Mouse (Mus musculus): Measurements from ENCODE around the gene Topbp1.

The Topbp1 gene

GRCm38 (mm10) chr9:103304927-103305326, at the start of gene Topbp1, which contains the start of gene 1300017J02Rik:
Gene Topbp1, plus strand, starts transcription at chr9:103305215.
Gene 1300017J02Rik, minus strand, starts transcription at chr9:103305082.
- in situ Hi-C loops (cut with MboI; ENCODE audit: unreplicated experiment in 2 of 2), result loop anchor here (5.0 to 25.0 kb wide), 7 partner anchors 78 to 690 kb away; no protein-coding TSS in a partner anchor

DNA sequence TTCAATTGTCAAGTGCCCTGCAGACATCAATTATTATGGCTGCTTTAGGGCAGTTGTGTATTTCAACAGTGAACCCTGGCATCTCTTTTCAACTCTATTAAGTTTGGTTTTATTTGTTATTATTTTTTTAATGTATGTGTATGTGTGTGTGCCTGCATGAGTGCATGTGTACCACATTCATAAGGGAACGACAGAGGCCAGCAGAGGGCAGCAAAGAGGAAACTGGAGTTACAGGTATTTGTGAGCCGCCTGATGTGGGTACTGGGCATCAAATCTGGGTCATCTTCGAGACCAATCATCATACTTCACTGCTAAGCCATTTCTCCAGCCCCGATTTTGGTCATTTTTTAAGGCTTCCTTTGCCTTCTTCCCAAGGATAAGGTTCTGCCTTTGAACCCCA, 39.2 kb upstream of the Topbp1 start:
- in situ Hi-C loops (cut with MboI; ENCODE audit: unreplicated experiment in 2 of 2), result no loop called here

DNA sequence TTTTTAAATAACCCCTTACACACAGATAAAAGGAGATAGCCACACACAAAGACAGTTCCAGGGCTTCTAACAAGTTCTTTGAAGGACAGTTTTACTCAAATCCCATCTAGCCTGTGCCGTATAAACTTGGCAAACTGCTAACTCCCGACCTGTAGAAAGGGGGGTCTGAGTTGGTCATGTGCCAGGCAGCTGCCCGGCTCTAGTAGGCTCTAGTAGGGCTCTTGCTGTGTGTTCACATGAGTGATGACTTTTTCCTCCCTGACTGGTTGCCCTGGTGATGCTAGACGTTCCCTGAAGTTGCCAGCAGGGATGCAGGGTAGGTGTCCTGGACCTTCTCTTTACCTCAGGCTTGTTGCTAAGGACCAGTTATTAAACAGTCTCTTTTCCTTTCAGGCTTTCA, 33.9 kb upstream of the Topbp1 start:
- in situ Hi-C loops (cut with MboI; ENCODE audit: unreplicated experiment in 2 of 2), result no loop called here

GRCm38 (mm10) chr9:103274819-103275218, 30.2 kb upstream of the Topbp1 start:
- in situ Hi-C loops (cut with MboI; ENCODE audit: unreplicated experiment in 2 of 2), result loop anchor here in 1 of 2 experiments (25.0 kb wide), 1 partner anchor 388 kb away; no protein-coding TSS in a partner anchor

GRCm38 (mm10) chr9:103275676-103276075, 29.3 kb upstream of the Topbp1 start:
- in situ Hi-C loops (cut with MboI; ENCODE audit: unreplicated experiment in 2 of 2), result loop anchor here in 1 of 2 experiments (25.0 kb wide), 1 partner anchor 388 kb away; no protein-coding TSS in a partner anchor

- in situ Hi-C loops (cut with MboI; ENCODE audit: unreplicated experiment in 2 of 2), result loop anchor here in 1 of 2 experiments (25.0 kb wide), 1 partner anchor 390 kb away; no protein-coding TSS in a partner anchor
Measured at GRCm38 (mm10) chr9:103276876-103277275, 28.1 kb upstream of the Topbp1 start.

- in situ Hi-C loops (cut with MboI; ENCODE audit: unreplicated experiment in 2 of 2), result loop anchor here in 1 of 2 experiments (10.0 to 25.0 kb wide), 2 partner anchors 52 to 399 kb away; partner anchors contain the start of genes Gm20425 and Trf
Measured at GRCm38 (mm10) chr9:103286396-103286795, 18.6 kb upstream of the Topbp1 start.

DNA sequence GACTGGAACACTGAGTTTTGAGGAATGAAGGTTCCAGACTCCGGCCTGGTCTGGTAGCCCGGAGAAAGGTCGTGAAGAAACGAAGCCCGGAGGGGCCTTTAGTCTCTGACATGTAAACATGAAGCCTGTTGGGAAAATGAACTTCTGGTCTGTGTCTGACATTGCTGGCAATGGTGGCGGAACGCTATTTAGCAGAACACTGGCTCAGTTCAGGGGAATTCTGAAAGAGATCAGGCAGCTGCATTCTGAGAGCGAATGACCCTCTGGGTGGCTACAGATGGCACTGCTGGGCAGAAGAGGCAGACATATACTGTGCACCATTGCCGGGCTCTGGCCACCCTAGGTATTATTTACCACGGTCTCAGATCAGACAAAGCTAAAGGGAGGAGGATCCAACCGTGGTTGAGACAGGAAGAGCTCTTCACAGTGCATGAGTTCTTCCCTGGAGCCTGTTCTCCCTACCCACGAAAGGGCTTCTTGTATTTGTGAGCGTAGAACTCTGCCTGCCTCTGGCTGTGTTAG, 18.1 kb upstream of the Topbp1 start:
- in situ Hi-C loops (cut with MboI; ENCODE audit: unreplicated experiment in 2 of 2), result loop anchor here in 1 of 2 experiments (10.0 to 25.0 kb wide), 2 partner anchors 52 to 400 kb away; partner anchors contain the start of genes Gm20425 and Trf

DNA sequence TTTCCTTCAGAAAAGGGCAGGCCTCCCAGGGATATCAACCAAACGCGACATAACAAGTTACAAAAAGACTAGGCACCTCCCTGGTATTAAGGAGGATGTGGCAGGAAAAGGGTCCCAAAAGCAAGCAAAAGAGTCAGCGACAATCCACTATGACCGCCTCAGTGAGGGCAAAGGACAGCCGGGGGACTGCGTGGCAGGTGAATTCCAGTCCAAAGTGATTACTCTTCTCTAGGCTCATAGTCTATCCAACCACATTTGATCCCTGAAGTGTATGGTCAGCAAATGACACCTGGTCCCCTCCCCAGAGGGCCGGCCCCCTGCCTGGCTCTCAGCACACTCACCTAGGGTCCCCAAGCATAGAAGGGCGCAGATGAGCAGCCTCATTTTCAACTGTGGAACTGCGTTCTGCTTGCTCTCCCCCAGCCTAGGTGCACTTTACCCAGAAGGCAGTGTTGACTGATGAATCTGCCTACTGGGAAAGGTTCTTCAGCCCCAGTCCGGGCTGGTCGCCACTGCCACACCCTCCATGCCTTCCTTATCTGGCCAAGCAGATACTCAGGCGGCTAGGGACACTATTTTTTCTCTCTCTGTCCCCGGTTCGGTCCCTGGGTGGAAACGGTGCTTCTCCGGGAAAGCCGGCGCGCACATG, 17.1 kb upstream of the Topbp1 start:
- in situ Hi-C loops (cut with MboI; ENCODE audit: unreplicated experiment in 2 of 2), result loop anchor here in 1 of 2 experiments (10.0 to 25.0 kb wide), 2 partner anchors 53 to 401 kb away; partner anchors contain the start of genes Gm20425 and Trf

DNA sequence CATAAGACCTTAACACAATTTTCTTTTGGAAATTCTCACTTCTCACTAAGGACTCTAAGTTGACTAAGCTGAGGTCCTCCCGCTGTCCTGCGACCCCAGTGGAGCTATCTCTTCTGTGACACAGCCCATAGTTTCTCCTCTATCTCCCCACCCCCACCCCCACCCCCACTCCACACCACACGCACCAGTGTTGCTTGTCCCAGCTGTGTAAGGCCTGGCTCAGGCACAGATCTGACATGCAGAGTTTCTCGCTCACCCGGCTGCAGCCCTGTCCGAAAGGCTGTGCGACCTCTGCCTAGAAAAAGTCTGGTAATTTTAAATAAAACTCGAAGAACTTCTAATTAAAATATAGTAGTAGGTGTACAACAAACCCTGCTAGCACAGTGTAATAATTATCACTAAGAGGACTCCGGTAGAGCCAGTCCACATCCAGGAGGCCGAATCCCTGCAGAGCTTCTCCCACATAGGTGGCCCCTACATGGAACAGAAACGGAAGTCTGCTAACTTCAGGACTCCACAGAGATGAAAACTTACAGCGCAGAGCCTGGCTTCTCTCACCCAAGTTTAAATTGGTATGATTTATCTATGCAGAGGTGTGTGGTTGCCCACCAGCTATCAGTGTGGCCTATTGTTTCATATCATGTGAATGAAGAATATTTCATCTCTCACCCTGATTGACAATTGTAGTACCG, 16.4 kb upstream of the Topbp1 start:
- in situ Hi-C loops (cut with MboI; ENCODE audit: unreplicated experiment in 2 of 2), result loop anchor here in 1 of 2 experiments (10.0 to 25.0 kb wide), 2 partner anchors 54 to 401 kb away; partner anchors contain the start of genes Gm20425 and Trf

- in situ Hi-C loops (cut with MboI; ENCODE audit: unreplicated experiment in 2 of 2), result loop anchor here (5.0 to 25.0 kb wide), 2 partner anchors 67 to 407 kb away; no protein-coding TSS in a partner anchor
Measured at GRCm38 (mm10) chr9:103294507-103294906, 10.5 kb upstream of the Topbp1 start.

DNA sequence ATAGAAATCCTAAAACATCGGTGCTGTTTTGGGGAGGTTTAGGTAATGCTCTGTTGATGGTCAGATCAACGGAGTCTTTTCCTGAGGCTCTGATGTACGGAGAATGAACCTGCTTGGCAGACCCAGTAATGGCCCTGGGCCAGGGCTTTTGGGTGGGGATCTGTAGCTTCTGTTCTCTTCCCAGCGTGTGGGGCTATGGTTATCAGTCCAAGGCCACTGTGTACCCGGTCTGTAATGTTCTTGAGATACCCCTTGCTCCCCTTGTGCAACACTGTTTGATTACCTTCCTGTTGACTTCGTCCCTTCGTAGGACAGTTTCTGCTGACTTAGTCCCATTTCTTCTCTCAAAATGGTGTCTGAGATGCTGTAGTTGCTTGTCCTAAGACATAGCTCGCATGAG, 3.9 kb upstream of the Topbp1 start:
- in situ Hi-C loops (cut with MboI; ENCODE audit: unreplicated experiment in 2 of 2), result loop anchor here (5.0 to 25.0 kb wide), 7 partner anchors 74 to 694 kb away; no protein-coding TSS in a partner anchor

DNA sequence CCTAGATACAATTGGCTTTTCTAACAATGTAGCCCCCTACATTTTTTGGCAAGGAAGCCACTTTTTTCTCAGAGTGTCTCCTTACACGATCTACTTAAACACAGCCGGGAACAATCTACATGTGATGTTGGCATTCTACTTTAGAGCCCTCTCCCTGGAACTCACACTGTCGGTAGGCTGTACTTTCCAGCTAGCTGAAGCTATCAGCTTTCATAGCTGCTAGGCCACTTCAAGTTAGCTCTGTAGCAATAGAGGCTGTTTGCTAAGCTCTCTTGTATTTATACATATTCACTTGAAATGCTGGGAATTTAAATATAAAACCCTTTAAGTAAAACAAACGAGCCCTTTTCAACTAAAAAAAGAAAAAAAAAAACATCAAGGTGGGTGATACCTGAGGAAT, 2.8 kb upstream of the Topbp1 start:
- in situ Hi-C loops (cut with MboI; ENCODE audit: unreplicated experiment in 2 of 2), result loop anchor here (5.0 to 25.0 kb wide), 7 partner anchors 75 to 693 kb away; no protein-coding TSS in a partner anchor

DNA sequence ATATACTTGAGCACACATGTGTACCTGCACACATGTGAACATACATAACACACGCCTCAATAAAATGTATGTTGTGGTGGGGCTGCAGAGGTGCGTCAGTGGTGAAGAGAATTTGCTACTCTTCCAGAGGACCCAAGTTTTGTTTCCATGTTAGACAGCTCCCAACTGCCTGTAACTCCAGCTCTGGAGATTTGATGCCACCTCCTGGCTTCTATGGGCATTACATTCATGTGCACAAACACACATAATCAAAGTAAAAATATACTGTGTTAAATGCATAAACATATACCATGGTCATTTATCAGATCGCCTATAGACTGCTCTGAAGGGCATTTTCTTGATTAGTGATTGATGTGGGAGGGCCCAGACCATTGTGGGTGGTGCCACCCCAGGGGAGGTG, 2.3 kb upstream of the Topbp1 start:
- in situ Hi-C loops (cut with MboI; ENCODE audit: unreplicated experiment in 2 of 2), result loop anchor here (5.0 to 25.0 kb wide), 7 partner anchors 75 to 692 kb away; no protein-coding TSS in a partner anchor

DNA sequence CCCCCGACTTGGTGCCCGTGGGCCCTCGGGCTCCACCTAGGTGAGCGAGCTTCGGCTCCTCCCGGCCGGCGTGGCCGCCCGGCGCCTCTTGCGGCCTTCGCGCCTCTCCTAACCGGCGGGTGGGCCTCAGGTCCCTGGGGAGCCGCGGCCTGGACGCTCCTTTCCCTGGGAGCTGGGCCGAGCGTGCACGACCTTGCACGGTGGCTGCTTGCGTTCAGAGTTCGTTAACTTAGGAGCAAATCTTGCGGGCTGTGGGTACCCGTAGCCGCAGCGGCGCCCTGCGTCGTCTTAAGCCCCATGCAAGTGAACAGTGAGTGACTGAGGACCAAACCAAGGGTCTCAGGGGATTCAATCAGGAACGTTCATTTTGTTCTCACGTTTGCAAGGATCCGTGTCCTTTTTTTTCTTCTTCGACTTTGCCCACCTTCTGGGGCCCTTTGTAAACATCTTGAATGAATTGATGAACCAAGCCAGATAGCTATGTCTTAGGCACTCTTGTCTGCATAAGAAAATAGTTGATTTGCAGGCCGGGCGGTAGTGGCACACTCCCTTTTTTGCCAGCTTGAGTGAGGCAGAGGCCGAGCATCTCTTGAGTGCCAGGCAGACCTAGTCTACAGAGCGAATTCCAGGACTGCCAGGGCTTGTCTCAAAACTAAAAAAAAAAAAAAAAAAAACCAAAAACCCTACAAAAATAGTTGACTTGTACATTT, 472 bp downstream of the Topbp1 start:
- in situ Hi-C loops (cut with MboI; ENCODE audit: unreplicated experiment in 2 of 2), result loop anchor here (10.0 to 25.0 kb wide), 4 partner anchors 418 to 689 kb away; no protein-coding TSS in a partner anchor

- in situ Hi-C loops (cut with MboI; ENCODE audit: unreplicated experiment in 2 of 2), result loop anchor here (10.0 to 25.0 kb wide), 4 partner anchors 423 to 685 kb away; no protein-coding TSS in a partner anchor
Measured at GRCm38 (mm10) chr9:103309832-103310231, 4.8 kb downstream of the Topbp1 start.

- in situ Hi-C loops (cut with MboI; ENCODE audit: unreplicated experiment in 2 of 2), result loop anchor here (25.0 kb wide), 3 partner anchors 437 to 863 kb away; no protein-coding TSS in a partner anchor
Measured at GRCm38 (mm10) chr9:103324678-103325077, 19.7 kb downstream of the Topbp1 start.

- in situ Hi-C loops (cut with MboI; ENCODE audit: unreplicated experiment in 2 of 2), result loop anchor here in 1 of 2 experiments (25.0 kb wide), 1 partner anchor 861 kb away; no protein-coding TSS in a partner anchor
Measured at GRCm38 (mm10) chr9:103326449-103326848, 21.4 kb downstream of the Topbp1 start.

GRCm38 (mm10) chr9:103332663-103333062, 27.6 kb downstream of the Topbp1 start:
- in situ Hi-C loops (cut with MboI; ENCODE audit: unreplicated experiment in 2 of 2), result loop anchor here in 1 of 2 experiments (25.0 kb wide), 1 partner anchor 855 kb away; no protein-coding TSS in a partner anchor
